Mouse (Mus musculus): ENCODE results near the gene Hoxc8.

- no peak for TF ChIP-seq EP300 (IDR thresholded peaks at IDR 0.05; ENCODE audit: low read depth)
- no peak for TF ChIP-seq CTCF (IDR thresholded peaks at IDR 0.05; ENCODE audit: low read depth)
Measured at GRCm38 (mm10) chr15:103006326-103006725, 15.9 kb downstream of the Hoxc8 start.
